Mouse (Mus musculus): ENCODE results near the gene Cd37. TPM values are rescaled to one million over a fixed set of nuclear protein-coding genes. Genes with fewer than 3 reads are reported as not detected.

The Cd37 gene
- 3.0 and 4.6 TPM in 2 replicates for polyA plus RNA-seq (2015; fragmentation: Nextera tagmentation; extraction: Ambion mirVana)

GRCm38 (mm10) chr7:45238723-45239496 lies at the start of gene Cd37:
TSS of gene Cd37 (minus strand) at chr7:45239115.
- no peaks in the 10 kb centered on the region for H3K36me3 ChIP-seq (ENCODE audit: control insufficient read depth, insufficient read depth, low read length)
- H3K9ac ChIP-seq (ENCODE audit: low read length) = no peak within 1 kb of the TSS
- no peaks in the 10 kb centered on the region for H3K9me3 ChIP-seq (ENCODE audit: control insufficient read depth, low read length)
- H3K4me1 ChIP-seq (replicated peaks; ENCODE audit: control insufficient read depth, insufficient read depth, low read length) = peaks cover 16% of the 10 kb centered on the region
- no peak for ATAC-seq (ENCODE audit: low read depth)
- no peak within 1 kb of the TSS for H3K4me2 ChIP-seq (ENCODE audit: low read depth, low read length)
- no peak within 1 kb of the TSS for H3K27ac ChIP-seq (ENCODE audit: low read length)
- WGBS = 34% methylated on average over 20 of the region's 20 CpGs
- no peaks in the 10 kb centered on the region for H3K27me3 ChIP-seq (ENCODE audit: control insufficient read depth, insufficient read depth, low read depth, low read length)
- no peak within 1 kb of the TSS for H3K4me3 ChIP-seq (ENCODE audit: low read length)

- ATAC-seq (ENCODE audit: low read depth) = no peak
- no peaks in the 10 kb centered on the region for H3K4me1 ChIP-seq (replicated peaks; ENCODE audit: control insufficient read depth, insufficient read depth, low read length)
- no peaks in the 10 kb centered on the region for H3K36me3 ChIP-seq (ENCODE audit: control insufficient read depth, insufficient read depth, low read length)
Measured at GRCm38 (mm10) chr7:45286486-45286885, 47.6 kb upstream of the Cd37 start.

GRCm38 (mm10) chr7:45277136-45277760 lies 38.3 kb upstream of the Cd37 start, which contains the start of gene Slc6a21:
TSS of gene Slc6a21 (plus strand) at chr7:45277513.
- no peaks in the 10 kb centered on the region for H3K4me1 ChIP-seq (replicated peaks; ENCODE audit: control insufficient read depth, insufficient read depth, low read length)
- WGBS = 7% methylated on average over 44 of the region's 44 CpGs
- H3K4me3 ChIP-seq (ENCODE audit: low read length) = peak within 1 kb of the TSS; percentile 54
- H3K36me3 ChIP-seq (ENCODE audit: control insufficient read depth, insufficient read depth, low read length) = no peaks in the 10 kb centered on the region
- H3K9ac ChIP-seq (ENCODE audit: low read length) = peak within 1 kb of the TSS; percentile 61
- peak within 1 kb of the TSS; percentile 81 for H3K4me2 ChIP-seq (ENCODE audit: low read depth, low read length)
- no peak within 1 kb of the TSS for H3K27ac ChIP-seq (ENCODE audit: low read length)
- H3K9me3 ChIP-seq (ENCODE audit: control insufficient read depth, low read length) = no peaks in the 10 kb centered on the region
- ATAC-seq (ENCODE audit: low read depth) = peak; percentile 31; the same call in 1 of the 2 replicates
- no peaks in the 10 kb centered on the region; the same call in 1 of the 2 replicates for H3K27me3 ChIP-seq (ENCODE audit: control insufficient read depth, insufficient read depth, low read depth, low read length)

More at GRCm38 (mm10) chr7:45286486-45286885, 47.6 kb upstream of the Cd37 start:
- Histone ChIP-seq H3K4me3 (ENCODE audit: low read length) (no peak overlapping the region), H3K4me2 (ENCODE audit: low read depth, low read length) (no peak overlapping the region), H3K9ac (ENCODE audit: low read length) (no peak overlapping the region), H3K9me3 (ENCODE audit: control insufficient read depth, low read length) (no peaks in the 10 kb centered on the region), H3K27me3 (ENCODE audit: control insufficient read depth, insufficient read depth, low read depth, low read length) (no peaks in the 10 kb centered on the region), H3K27ac (ENCODE audit: low read length) (no peak overlapping the region)
- 67% methylated on average over 13 of the region's 13 CpGs for WGBS

- H3K4me3 ChIP-seq (ENCODE audit: low read length) = no peak overlapping the region
- WGBS = 86% methylated on average over 8 of the region's 8 CpGs
- no peaks in the 10 kb centered on the region; the same call in 1 of the 2 replicates for H3K27me3 ChIP-seq (ENCODE audit: control insufficient read depth, insufficient read depth, low read depth, low read length)
- H3K9me3 ChIP-seq (ENCODE audit: control insufficient read depth, low read length) = no peaks in the 10 kb centered on the region
- H3K4me1 ChIP-seq (replicated peaks; ENCODE audit: control insufficient read depth, insufficient read depth, low read length) = no peaks in the 10 kb centered on the region
- no peaks in the 10 kb centered on the region for H3K36me3 ChIP-seq (ENCODE audit: control insufficient read depth, insufficient read depth, low read length)
- no peak overlapping the region for H3K27ac ChIP-seq (ENCODE audit: low read length)
- ATAC-seq (ENCODE audit: low read depth) = no peak
- H3K4me2 ChIP-seq (ENCODE audit: low read depth, low read length) = no peak overlapping the region
- no peak overlapping the region for H3K9ac ChIP-seq (ENCODE audit: low read length)
Measured at GRCm38 (mm10) chr7:45273672-45274071, 34.8 kb upstream of the Cd37 start.

DNA sequence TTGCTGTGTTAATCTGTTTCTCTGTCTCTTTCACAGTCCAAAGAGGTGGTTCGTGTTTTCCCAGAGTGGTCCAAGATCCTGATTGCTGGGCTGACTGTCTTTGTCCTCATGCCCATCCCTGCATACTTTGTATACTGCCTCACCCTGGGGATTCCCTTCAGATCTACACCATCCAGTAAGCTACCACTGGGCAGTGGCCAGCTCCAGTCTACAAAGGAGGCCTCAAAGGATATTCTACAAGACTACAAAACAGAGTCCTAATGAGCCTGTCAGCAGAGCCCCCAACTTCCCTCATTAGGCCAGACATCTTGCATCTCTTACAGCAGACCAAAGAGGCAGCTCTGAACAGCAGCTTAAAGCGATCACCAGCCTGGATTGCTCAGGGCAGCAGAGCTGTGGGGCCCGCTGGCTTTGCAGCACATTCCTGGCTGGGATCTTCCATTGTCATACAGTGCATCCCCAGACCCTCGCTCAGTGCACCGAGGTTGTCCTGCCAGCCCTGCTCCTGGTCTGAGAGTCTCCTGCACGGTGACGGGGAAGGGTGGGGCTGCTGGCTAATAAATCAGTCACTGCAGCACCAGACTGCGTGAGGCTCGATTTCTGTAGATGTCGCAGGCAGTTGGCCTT lies 34.0 kb upstream of the Cd37 start:
- Histone ChIP-seq H3K4me3 (ENCODE audit: low read length) (no peak overlapping the region), H3K4me2 (ENCODE audit: low read depth, low read length) (no peak overlapping the region), H3K27me3 (ENCODE audit: control insufficient read depth, insufficient read depth, low read depth, low read length) (no peaks in the 10 kb centered on the region; the same call in 1 of the 2 replicates), H3K9ac (ENCODE audit: low read length) (no peak overlapping the region), H3K4me1 (replicated peaks; ENCODE audit: control insufficient read depth, insufficient read depth, low read length) (no peaks in the 10 kb centered on the region), H3K27ac (ENCODE audit: low read length) (no peak overlapping the region), H3K36me3 (ENCODE audit: control insufficient read depth, insufficient read depth, low read length) (no peaks in the 10 kb centered on the region), H3K9me3 (ENCODE audit: control insufficient read depth, low read length) (no peaks in the 10 kb centered on the region)
- no peak for ATAC-seq (ENCODE audit: low read depth)
- 62% methylated on average over 10 of the region's 10 CpGs for WGBS

DNA sequence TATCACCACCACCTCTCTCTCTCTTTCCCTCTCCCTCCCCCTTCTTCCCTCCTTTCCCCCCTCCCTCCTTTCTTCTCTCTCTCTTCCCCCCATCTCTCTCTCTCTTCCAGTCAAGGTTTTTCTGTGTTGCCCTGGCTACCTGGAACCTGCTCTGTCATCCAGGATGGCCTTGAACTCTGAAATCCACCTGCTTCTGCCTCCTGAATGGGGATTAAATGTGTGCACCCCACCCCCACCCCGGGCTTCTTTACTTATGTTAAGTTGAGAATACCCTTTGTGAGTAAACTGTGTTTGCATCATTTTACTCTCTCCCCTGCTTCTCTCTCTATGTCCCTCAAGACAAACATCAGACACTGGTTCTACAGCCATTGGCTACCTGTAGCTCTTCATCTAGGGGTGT lies 26.6 kb upstream of the Cd37 start:
- H3K4me2 ChIP-seq (ENCODE audit: low read depth, low read length) = no peak overlapping the region
- ATAC-seq (ENCODE audit: low read depth) = no peak
- no peak overlapping the region for H3K4me3 ChIP-seq (ENCODE audit: low read length)
- peaks cover 3% of the 10 kb centered on the region; the same call in 1 of the 2 replicates for H3K4me1 ChIP-seq (replicated peaks; ENCODE audit: control insufficient read depth, insufficient read depth, low read length)
- H3K9ac ChIP-seq (ENCODE audit: low read length) = no peak overlapping the region
- 65% methylated on average over 1 of the region's 1 CpGs for WGBS
- H3K36me3 ChIP-seq (ENCODE audit: control insufficient read depth, insufficient read depth, low read length) = no peaks in the 10 kb centered on the region
- no peak overlapping the region for H3K27ac ChIP-seq (ENCODE audit: low read length)
- H3K9me3 ChIP-seq (ENCODE audit: control insufficient read depth, low read length) = no peaks in the 10 kb centered on the region
- peaks cover under 1% of the 10 kb centered on the region; the same call in 1 of the 2 replicates for H3K27me3 ChIP-seq (ENCODE audit: control insufficient read depth, insufficient read depth, low read depth, low read length)

DNA sequence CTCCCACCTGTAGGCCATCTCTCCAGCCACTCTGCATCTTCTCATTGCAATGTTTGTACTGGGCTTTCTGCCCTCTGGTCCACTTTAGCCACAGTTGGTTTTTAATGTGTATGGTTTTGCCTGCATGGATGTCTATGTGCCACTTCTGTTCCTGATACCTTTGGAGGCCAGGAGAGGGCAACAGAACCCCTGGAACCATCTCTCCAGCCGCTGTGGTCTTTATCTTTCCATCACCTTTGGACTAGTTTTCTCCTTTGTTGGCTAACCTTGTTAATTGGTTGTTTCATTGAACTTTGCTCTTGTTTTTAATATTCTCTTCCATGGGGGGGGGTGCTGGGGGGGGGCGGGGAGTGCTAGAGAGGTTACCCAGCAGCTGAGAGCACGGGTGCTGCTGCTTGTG lies 25.4 kb upstream of the Cd37 start:
- H3K4me1 ChIP-seq (replicated peaks; ENCODE audit: control insufficient read depth, insufficient read depth, low read length) = peaks cover 3% of the 10 kb centered on the region; the same call in 1 of the 2 replicates
- ATAC-seq (ENCODE audit: low read depth) = no peak
- H3K4me2 ChIP-seq (ENCODE audit: low read depth, low read length) = no peak overlapping the region
- peaks cover 2% of the 10 kb centered on the region; the same call in 1 of the 2 replicates for H3K27me3 ChIP-seq (ENCODE audit: control insufficient read depth, insufficient read depth, low read depth, low read length)
- H3K27ac ChIP-seq (ENCODE audit: low read length) = no peak overlapping the region
- H3K9me3 ChIP-seq (ENCODE audit: control insufficient read depth, low read length) = no peaks in the 10 kb centered on the region
- H3K4me3 ChIP-seq (ENCODE audit: low read length) = no peak overlapping the region
- WGBS = 71% methylated on average over 3 of the region's 3 CpGs
- no peak overlapping the region for H3K9ac ChIP-seq (ENCODE audit: low read length)
- H3K36me3 ChIP-seq (ENCODE audit: control insufficient read depth, insufficient read depth, low read length) = no peaks in the 10 kb centered on the region

GRCm38 (mm10) chr7:45263006-45263607 lies 24.2 kb upstream of the Cd37 start:
- H3K4me2 ChIP-seq (ENCODE audit: low read depth, low read length) = no peak overlapping the region
- H3K36me3 ChIP-seq (ENCODE audit: control insufficient read depth, insufficient read depth, low read length) = no peaks in the 10 kb centered on the region
- H3K27me3 ChIP-seq (ENCODE audit: control insufficient read depth, insufficient read depth, low read depth, low read length) = peaks cover 2% of the 10 kb centered on the region; the same call in 1 of the 2 replicates
- no peak overlapping the region for H3K9ac ChIP-seq (ENCODE audit: low read length)
- ATAC-seq (ENCODE audit: low read depth) = no peak
- WGBS = 53% methylated on average over 7 of the region's 7 CpGs
- H3K9me3 ChIP-seq (ENCODE audit: control insufficient read depth, low read length) = no peaks in the 10 kb centered on the region
- no peak overlapping the region for H3K27ac ChIP-seq (ENCODE audit: low read length)
- no peak overlapping the region for H3K4me3 ChIP-seq (ENCODE audit: low read length)
- peaks cover 3% of the 10 kb centered on the region; the same call in 1 of the 2 replicates for H3K4me1 ChIP-seq (replicated peaks; ENCODE audit: control insufficient read depth, insufficient read depth, low read length)

Measured in lung, embryonic 16.5 days (tissue).